Mouse (Mus musculus): ENCODE measurements around the gene Zcchc2. TPM values are rescaled to one million over a fixed set of nuclear protein-coding genes. Genes with fewer than 3 reads are reported as not detected.

Zcchc2 gene
- polyA plus RNA-seq, 1 experiment: 4.7 TPM

- Histone ChIP-seq H3K36me3 (ENCODE audit: control insufficient read depth, insufficient read depth) (peaks cover 36% of the 10 kb centered on the region), H3ac (ENCODE audit: control insufficient read depth, insufficient read length) (no peak overlapping the region)
- TF ChIP-seq CEBPB (IDR thresholded peaks at IDR 0.05; ENCODE audit: insufficient read depth, poor library complexity, severe bottlenecking) (no peak), SRF (IDR thresholded peaks at IDR 0.05; ENCODE audit: control insufficient read depth, insufficient read length, low read depth) (no peak), POLR2A (IDR thresholded peaks at IDR 0.05; ENCODE audit: insufficient read length, low read depth) (no peak), REST (IDR thresholded peaks at IDR 0.05; ENCODE audit: insufficient read depth, insufficient read length) (no peak), POLR2AphosphoS2 (IDR thresholded peaks at IDR 0.05; ENCODE audit: insufficient read length, low read depth) (no peak), TCF12 (IDR thresholded peaks at IDR 0.05; ENCODE audit: insufficient read depth, poor library complexity, severe bottlenecking) (no peak), E2F4 (IDR thresholded peaks at IDR 0.05; ENCODE audit: insufficient read depth) (no peak), MYOD1 (IDR thresholded peaks at IDR 0.05; ENCODE audit: control insufficient read depth in 1 of 3, insufficient read length in 2 of 3, low read depth in 2 of 3) (no peak), MAX (IDR thresholded peaks at IDR 0.05; ENCODE audit: low read depth) (no peak), USF1 (IDR thresholded peaks at IDR 0.05; ENCODE audit: low read depth) (no peak), MYOG (IDR thresholded peaks at IDR 0.05; ENCODE audit: control insufficient read depth in 1 of 3, insufficient read depth in 1 of 3, insufficient read length in 2 of 3, low read depth in 2 of 3) (no peak), TCF3 (IDR thresholded peaks at IDR 0.05; ENCODE audit: insufficient read length, low read depth) (no peak)
These were observed 39.6 kb downstream of the Zcchc2 start for GRCm38 (mm10) chr1:106029769-106030168.

DNA sequence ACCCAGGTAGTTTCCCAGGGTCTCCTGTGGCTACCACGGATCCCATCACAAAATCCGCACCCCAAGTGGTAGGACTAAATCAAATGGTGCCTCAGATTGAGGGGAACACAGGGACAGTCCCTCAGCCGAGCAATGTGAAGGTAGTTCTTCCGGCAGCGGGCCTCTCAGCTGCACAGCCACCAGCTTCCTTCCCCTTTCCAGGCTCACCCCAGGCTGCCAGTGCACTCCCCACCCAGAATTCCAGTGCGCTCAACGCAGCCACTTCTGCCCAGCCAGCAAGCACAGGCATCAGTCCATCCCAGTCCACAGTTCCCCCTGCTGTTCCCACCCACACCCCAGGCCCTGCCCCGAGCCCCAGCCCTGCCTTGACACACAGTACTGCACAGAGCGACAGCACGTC, 40.1 kb downstream of the Zcchc2 start:
- Histone ChIP-seq H3K27me3 (ENCODE audit: control insufficient read depth, insufficient read depth, insufficient read length) (no peaks in the 10 kb centered on the region), H3ac (ENCODE audit: control insufficient read depth, insufficient read length) (no peak overlapping the region), H3K36me3 (ENCODE audit: control insufficient read depth, insufficient read depth) (peaks cover 36% of the 10 kb centered on the region), H3K79me2 (ENCODE audit: control insufficient read depth, insufficient read depth) (no peaks in the 10 kb centered on the region), H3K4me2 (ENCODE audit: low read depth) (no peak overlapping the region), H3K4me3 (no peak overlapping the region)
- TF ChIP-seq MYOG (IDR thresholded peaks at IDR 0.05; ENCODE audit: control insufficient read depth in 1 of 3, insufficient read depth in 1 of 3, insufficient read length in 2 of 3, low read depth in 2 of 3): peak in 1 of 3 experiments; percentile 19
- no peak for TF ChIP-seq TCF3 (IDR thresholded peaks at IDR 0.05; ENCODE audit: insufficient read length, low read depth)

More at GRCm38 (mm10) chr1:106029769-106030168, 39.6 kb downstream of the Zcchc2 start:
- Histone ChIP-seq H3K4me2 (ENCODE audit: low read depth) (no peak overlapping the region), H3K79me2 (ENCODE audit: control insufficient read depth, insufficient read depth) (no peaks in the 10 kb centered on the region), H3K4me3 (no peak overlapping the region), H3K27me3 (ENCODE audit: control insufficient read depth, insufficient read depth, insufficient read length) (no peaks in the 10 kb centered on the region)

- Histone ChIP-seq H3K36me3 (ENCODE audit: control insufficient read depth, insufficient read depth) (peaks cover 30% of the 10 kb centered on the region), H3K4me3 (no peak overlapping the region)
- TF ChIP-seq SRF (IDR thresholded peaks at IDR 0.05; ENCODE audit: control insufficient read depth, insufficient read length, low read depth): peak; percentile 9
- TF ChIP-seq REST (IDR thresholded peaks at IDR 0.05; ENCODE audit: insufficient read depth, insufficient read length): no peak
These were observed 40.7 kb downstream of the Zcchc2 start for GRCm38 (mm10) chr1:106030886-106031285.

GRCm38 (mm10) chr1:106031908-106032307, 41.7 kb downstream of the Zcchc2 start:
- no peak overlapping the region for H3K4me3 ChIP-seq
- no peaks in the 10 kb centered on the region for H3K27me3 ChIP-seq (ENCODE audit: control insufficient read depth, insufficient read depth, insufficient read length)
- no peak overlapping the region for H3K4me2 ChIP-seq (ENCODE audit: low read depth)
- H3ac ChIP-seq (ENCODE audit: control insufficient read depth, insufficient read length): no peak overlapping the region
- no peak for TF ChIP-seq CEBPB (IDR thresholded peaks at IDR 0.05; ENCODE audit: insufficient read depth, poor library complexity, severe bottlenecking)
- no peak for TF ChIP-seq USF1 (IDR thresholded peaks at IDR 0.05; ENCODE audit: low read depth)
- no peak for TF ChIP-seq SRF (IDR thresholded peaks at IDR 0.05; ENCODE audit: control insufficient read depth, insufficient read length, low read depth)
- TF ChIP-seq POLR2A (IDR thresholded peaks at IDR 0.05; ENCODE audit: insufficient read length, low read depth): no peak
- no peak for TF ChIP-seq REST (IDR thresholded peaks at IDR 0.05; ENCODE audit: insufficient read depth, insufficient read length)
- no peaks in the 10 kb centered on the region for H3K79me2 ChIP-seq (ENCODE audit: control insufficient read depth, insufficient read depth)
- peaks cover 29% of the 10 kb centered on the region for H3K36me3 ChIP-seq (ENCODE audit: control insufficient read depth, insufficient read depth)

More at GRCm38 (mm10) chr1:106030886-106031285, 40.7 kb downstream of the Zcchc2 start:
- H3ac ChIP-seq (ENCODE audit: control insufficient read depth, insufficient read length): no peak overlapping the region
- H3K27me3 ChIP-seq (ENCODE audit: control insufficient read depth, insufficient read depth, insufficient read length): no peaks in the 10 kb centered on the region
- no peaks in the 10 kb centered on the region for H3K79me2 ChIP-seq (ENCODE audit: control insufficient read depth, insufficient read depth)
- H3K4me2 ChIP-seq (ENCODE audit: low read depth): no peak overlapping the region

GRCm38 (mm10) chr1:106034776-106035175, 44.6 kb downstream of the Zcchc2 start:
- H3ac ChIP-seq (ENCODE audit: control insufficient read depth, insufficient read length): no peak overlapping the region
- TF ChIP-seq TCF3 (IDR thresholded peaks at IDR 0.05; ENCODE audit: insufficient read length, low read depth) (no peak), MYOG (IDR thresholded peaks at IDR 0.05; ENCODE audit: control insufficient read depth in 1 of 3, insufficient read depth in 1 of 3, insufficient read length in 2 of 3, low read depth in 2 of 3) (no peak), TCF12 (IDR thresholded peaks at IDR 0.05; ENCODE audit: insufficient read depth, poor library complexity, severe bottlenecking) (no peak), E2F4 (IDR thresholded peaks at IDR 0.05; ENCODE audit: insufficient read depth) (no peak), USF1 (IDR thresholded peaks at IDR 0.05; ENCODE audit: low read depth) (no peak), CEBPB (IDR thresholded peaks at IDR 0.05; ENCODE audit: insufficient read depth, poor library complexity, severe bottlenecking) (no peak), POLR2A (IDR thresholded peaks at IDR 0.05; ENCODE audit: insufficient read length, low read depth) (no peak), REST (IDR thresholded peaks at IDR 0.05; ENCODE audit: insufficient read depth, insufficient read length) (no peak), MAX (IDR thresholded peaks at IDR 0.05; ENCODE audit: low read depth) (no peak), POLR2AphosphoS2 (IDR thresholded peaks at IDR 0.05; ENCODE audit: insufficient read length, low read depth) (no peak)
- no peak overlapping the region for H3K4me3 ChIP-seq
- no peaks in the 10 kb centered on the region for H3K79me2 ChIP-seq (ENCODE audit: control insufficient read depth, insufficient read depth)
- H3K27me3 ChIP-seq (ENCODE audit: control insufficient read depth, insufficient read depth, insufficient read length): no peaks in the 10 kb centered on the region
- H3K36me3 ChIP-seq (ENCODE audit: control insufficient read depth, insufficient read depth): peaks cover 16% of the 10 kb centered on the region
- H3K4me2 ChIP-seq (ENCODE audit: low read depth): no peak overlapping the region

Data from myocyte (in vitro differentiated cells).